20 mouse cellular contexts compared by ENCODE assay signal in genomic region chr15:84603267-84603963, GRCm38 (mm10). TPM values are rescaled to one million over a fixed set of nuclear protein-coding genes. Genes with fewer than 3 reads are reported as not detected.
DNase-seq lines count a peak whose midpoint lies in the region; ATAC-seq and TF ChIP-seq lines count a peak whose summit lies in the region.
"Had no signal": no experiment of that assay in that cellular context is flagged by ENCODE, and none has a peak within 500 bp of the region (broad histone marks: within the 10 kb centered on the region; RNA-seq: fewer than 3 reads in every experiment).

No protein-coding gene starts in this region.

- intact Hi-C loops in left cerebral cortex, postnatal 36 days (cut with DNase I) = no loop called here

- H3K9ac ChIP-seq in forebrain, embryonic 11.5 days (ENCODE audit: low read length) = no peak overlapping the region
- H3K9ac ChIP-seq in heart, embryonic 12.5 days = no peak overlapping the region
- H3K9ac ChIP-seq: hindbrain, embryonic 14.5 days; limb, embryonic 15.5 days; liver, embryonic 15.5 days had no signal

- H3K27ac ChIP-seq in forebrain, embryonic 10.5 days = peak overlapping the region; percentile 30; the same call in 1 of the 2 replicates
- H3K27ac ChIP-seq in forebrain, embryonic 11.5 days (ENCODE audit: low read depth, low read length) = no peak overlapping the region
- 0 out of 2 replicates have a peak overlapping the region, but pooled peaks have one; percentile 45 for H3K27ac ChIP-seq in embryonic facial prominence, embryonic 10.5 days (replicated peaks)
- H3K27ac ChIP-seq in kidney, adult 2 months (ENCODE audit: insufficient read depth, low read depth, low read length) = no peak overlapping the region
- no peak overlapping the region for H3K27ac ChIP-seq in heart, embryonic 12.5 days (ENCODE audit: poor library complexity, severe bottlenecking)
- H3K27ac ChIP-seq: hindbrain, embryonic 14.5 days; limb, embryonic 15.5 days; liver, embryonic 15.5 days; macrophage; midbrain, embryonic 10.5 days had no signal

- no peak for TF ChIP-seq POLR2A in kidney, adult 2 months (IDR thresholded peaks at IDR 0.05; ENCODE audit: low read depth, low read length)

- H3K4me2 ChIP-seq in forebrain, embryonic 11.5 days (ENCODE audit: low read depth, low read length, severe bottlenecking) = no peak overlapping the region
- no peak overlapping the region for H3K4me2 ChIP-seq in heart, embryonic 12.5 days
- H3K4me2 ChIP-seq: heart, embryonic 11.5 days; hindbrain, embryonic 14.5 days; limb, embryonic 15.5 days; liver, embryonic 15.5 days had no signal

- WGBS in forebrain, embryonic 10.5 days = 75% methylated on average over 8 of the region's 8 CpGs
- 79% methylated on average over 8 of the region's 8 CpGs for WGBS in forebrain, embryonic 11.5 days
- 45% methylated on average over 8 of the region's 8 CpGs for WGBS in embryonic facial prominence, embryonic 10.5 days
- WGBS in kidney, adult 2 months = 48% methylated on average over 8 of the region's 8 CpGs
- 77% methylated on average over 8 of the region's 8 CpGs for WGBS in heart, embryonic 12.5 days

- no peaks in the 10 kb centered on the region for H3K27me3 ChIP-seq in forebrain, embryonic 10.5 days (ENCODE audit: poor library complexity, severe bottlenecking)
- no peaks in the 10 kb centered on the region for H3K27me3 ChIP-seq in forebrain, embryonic 11.5 days (ENCODE audit: control insufficient read depth, insufficient read depth, low read length)
- H3K27me3 ChIP-seq in embryonic facial prominence, embryonic 10.5 days (replicated peaks; ENCODE audit: low read depth, poor library complexity, severe bottlenecking) = no peaks in the 10 kb centered on the region; the same call in 1 of the 2 replicates
- H3K27me3 ChIP-seq in kidney, adult 2 months (replicated peaks; ENCODE audit: control insufficient read depth, insufficient read depth, low read length) = no peaks in the 10 kb centered on the region
- H3K27me3 ChIP-seq in heart, embryonic 12.5 days (replicated peaks) = peaks cover 18% of the 10 kb centered on the region
- H3K27me3 ChIP-seq: limb, embryonic 15.5 days; liver, embryonic 15.5 days had no signal

- no peak for TF ChIP-seq CTCF in kidney, adult 2 months (conservative IDR thresholded peaks at IDR 0.05; ENCODE audit: insufficient read depth, insufficient read length, low read depth, low read length)

- H3K4me3 ChIP-seq in forebrain, embryonic 10.5 days = no peak overlapping the region
- H3K4me3 ChIP-seq in forebrain, embryonic 11.5 days (ENCODE audit: low read depth, low read length) = no peak overlapping the region
- no peak overlapping the region for H3K4me3 ChIP-seq in embryonic facial prominence, embryonic 10.5 days
- no peak overlapping the region for H3K4me3 ChIP-seq in kidney, adult 2 months (ENCODE audit: insufficient read depth, low read depth, low read length)
- H3K4me3 ChIP-seq in heart, embryonic 12.5 days = no peak overlapping the region
- H3K4me3 ChIP-seq: erythroblast, embryonic 14.5 days; limb, embryonic 15.5 days; liver, embryonic 15.5 days; midbrain, embryonic 10.5 days had no signal

- no peaks in the 10 kb centered on the region for H3K36me3 ChIP-seq in forebrain, embryonic 10.5 days (replicated peaks)
- H3K36me3 ChIP-seq in forebrain, embryonic 11.5 days (ENCODE audit: control insufficient read depth, insufficient read depth, low read length) = no peaks in the 10 kb centered on the region
- H3K36me3 ChIP-seq in embryonic facial prominence, embryonic 10.5 days (replicated peaks) = no peaks in the 10 kb centered on the region
- no peaks in the 10 kb centered on the region for H3K36me3 ChIP-seq in kidney, adult 2 months (ENCODE audit: control insufficient read depth, insufficient read depth, low read length)
- H3K36me3 ChIP-seq in heart, embryonic 12.5 days = no peaks in the 10 kb centered on the region
- H3K36me3 ChIP-seq: limb, embryonic 15.5 days; liver, embryonic 15.5 days; midbrain, embryonic 10.5 days had no signal

- H3K4me1 ChIP-seq in forebrain, embryonic 10.5 days = peaks cover 20% of the 10 kb centered on the region
- no peaks in the 10 kb centered on the region for H3K4me1 ChIP-seq in forebrain, embryonic 11.5 days (replicated peaks; ENCODE audit: control insufficient read depth, insufficient read depth, low read length)
- H3K4me1 ChIP-seq in embryonic facial prominence, embryonic 10.5 days = peaks cover 37% of the 10 kb centered on the region
- H3K4me1 ChIP-seq in kidney, adult 2 months (ENCODE audit: control insufficient read depth, insufficient read depth, low read length) = no peaks in the 10 kb centered on the region
- H3K4me1 ChIP-seq in heart, embryonic 12.5 days (replicated peaks) = no peaks in the 10 kb centered on the region
- H3K4me1 ChIP-seq: liver, embryonic 15.5 days had no signal

- ATAC-seq in forebrain, embryonic 11.5 days (replicated peaks; ENCODE audit: low FRiP score) = no peak
- ATAC-seq in heart, embryonic 12.5 days (ENCODE audit: insufficient number of reproducible peaks, low FRiP score) = no peak
- ATAC-seq: forebrain, embryonic 16.5 days; intestine, embryonic 16.5 days had no signal

- H3K9me3 ChIP-seq in forebrain, embryonic 10.5 days = peaks cover 13% of the 10 kb centered on the region
- H3K9me3 ChIP-seq in forebrain, embryonic 11.5 days (ENCODE audit: control insufficient read depth, low read length) = no peaks in the 10 kb centered on the region; the same call in 1 of the 2 replicates
- H3K9me3 ChIP-seq in embryonic facial prominence, embryonic 10.5 days = peaks cover 11% of the 10 kb centered on the region
- H3K9me3 ChIP-seq in heart, embryonic 12.5 days (replicated peaks) = peaks cover 9% of the 10 kb centered on the region; the same call in 1 of the 2 replicates
- H3K9me3 ChIP-seq: limb, embryonic 15.5 days; liver, embryonic 15.5 days had no signal

- DNase-seq in forebrain, embryonic 10.5 days (ENCODE audit: extremely low spot score, low spot score) = no peak
- DNase-seq in forebrain, embryonic 11.5 days (ENCODE audit: low spot score) = no peak
- DNase-seq in embryonic facial prominence, embryonic 10.5 days (ENCODE audit: low spot score) = peak; percentile 52
- peak; percentile 33 for DNase-seq in kidney, adult 2 months
- peak; percentile 39 to 63 for DNase-seq in kidney, postnatal 4 days
- no peak for DNase-seq in left cerebral cortex, postnatal 36 days (ENCODE audit: low spot score in 2 of 2)
- DNase-seq: cerebellum, adult 9-10 months; layer of hippocampus, adult 9-11 months; retina, postnatal 1 day had no signal

RNA-seq across cellular contexts. Expression of gene Rtl6, which starts 45.8 kb away (rescaled TPM):
- 25.5 and 26.9 TPM in 2 replicates for polyA plus RNA-seq in forebrain, embryonic 10.5 days (2016; fragmentation: Nextera tagmentation; extraction: Ambion mirVana)
- polyA plus RNA-seq in forebrain, embryonic 11.5 days (2014; fragmentation: Nextera tagmentation; extraction: Ambion mirVana) = 30.0 and 30.9 TPM in 2 replicates
- 25.1 and 26.0 TPM in 2 replicates for polyA plus RNA-seq in embryonic facial prominence, embryonic 10.5 days (2016; fragmentation: Nextera tagmentation; extraction: Ambion mirVana)
- 6.9 and 8.4 TPM in 2 replicates for polyA plus RNA-seq in kidney, adult 2 months (2012; rRNA removed)
- total RNA-seq in left cerebral cortex, postnatal 36 days (2021) = 10 to 100 TPM; 54.4 to 60.6 TPM
- polyA plus RNA-seq in heart, embryonic 12.5 days (2016; fragmentation: Nextera tagmentation; extraction: Ambion mirVana) = 13.1 and 14.1 TPM in 2 replicates
- total RNA-seq: MEL had no signal
- polyA plus RNA-seq: erythroblast, embryonic 14.5 days had no signal

Comparison
In these comparisons a context has a peak if more than half of its experiments do, and no peak if none do; other contexts are left out.
1. H3K27ac ChIP-seq: peak in forebrain, embryonic 10.5 days (single experiment) and embryonic facial prominence, embryonic 10.5 days (single experiment); none in forebrain, embryonic 11.5 days (single experiment), kidney, adult 2 months (single experiment) and heart, embryonic 12.5 days (single experiment).
2. DNase-seq: peak in embryonic facial prominence, embryonic 10.5 days (single experiment), kidney, adult 2 months (single experiment) and kidney, postnatal 4 days (2 of 2); none in forebrain, embryonic 10.5 days (single experiment), forebrain, embryonic 11.5 days (single experiment) and left cerebral cortex, postnatal 36 days (0 of 2).